Mouse (Mus musculus) gastrocnemius, postnatal 36 days (tissue): Measurements from ENCODE around the gene Cyp24a1. TPM values are rescaled to one million over a fixed set of nuclear protein-coding genes. Genes with fewer than 3 reads are reported as not detected.

Source experiments
- DNase-seq, 2 experiments: peaks; one replicate each; pipeline ENCODE4 v3.0.0; 2022
- intact Hi-C: fragments of 180-260 bp; cut with DNase I; formaldehyde crosslinking; loops from one replicate; pipeline ENCODE4 v1.15.1; 2025
- total RNA-seq, 2 experiments: library from RNA; stranded (reverse); gene quantifications; 2 replicates each; pipeline ENCODE4 v1.2.3; 2021

Gene Cyp24a1
- total RNA-seq, 2 experiments from 2014 or later = not detected

DNA sequence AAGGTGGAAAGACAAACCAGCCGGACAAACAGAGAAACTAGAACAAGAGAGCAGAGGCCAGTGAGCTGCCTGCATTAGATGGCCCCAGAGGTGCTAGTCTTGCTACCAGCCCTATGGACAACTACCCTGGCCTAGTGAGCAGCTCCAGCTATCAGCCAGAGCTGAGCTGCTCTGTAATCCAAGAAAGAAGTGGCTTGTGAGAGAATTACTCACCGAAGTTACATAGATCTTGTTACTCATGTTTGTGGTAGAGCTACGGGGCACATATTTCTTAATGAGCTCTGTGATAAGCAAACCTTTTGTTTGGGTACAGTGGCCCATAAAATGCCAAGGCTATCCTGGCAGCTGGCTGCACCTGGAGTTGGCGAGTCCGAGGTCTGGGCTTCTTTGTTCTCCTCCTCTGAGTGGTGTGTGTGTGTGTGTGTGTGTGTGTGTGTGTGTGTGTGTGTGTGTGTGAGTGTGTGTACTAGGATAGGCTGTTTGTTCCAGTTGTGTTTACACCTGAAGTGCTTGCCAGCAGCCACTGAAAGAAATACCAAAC lies 50.0 kb downstream of the Cyp24a1 start:
- intact Hi-C loops = loop anchor here (10.0 kb wide), 1 partner anchor 428 kb away; no protein-coding TSS in a partner anchor
- no peak for DNase-seq

DNA sequence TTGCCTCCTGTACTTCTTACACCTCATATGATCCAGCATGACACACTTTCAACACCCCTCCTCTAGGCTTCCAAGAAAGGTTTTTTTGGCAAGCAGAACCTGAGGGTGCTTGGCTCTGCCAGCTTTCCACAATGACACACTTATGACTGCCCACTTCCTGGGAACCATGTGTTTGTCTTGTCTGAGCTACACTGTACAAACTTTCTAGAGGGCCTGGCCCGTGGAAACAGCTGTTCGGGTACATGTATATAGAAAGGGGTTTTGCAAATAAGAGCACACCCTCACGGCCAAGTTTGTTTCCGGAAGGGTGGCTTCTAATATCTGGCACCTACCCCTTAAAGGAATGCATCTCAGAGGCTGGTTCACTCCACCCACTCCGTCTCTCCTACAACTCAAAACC lies 51.1 kb downstream of the Cyp24a1 start:
- DNase-seq = no peak
- intact Hi-C loops = loop anchor here (10.0 kb wide), 1 partner anchor 429 kb away; no protein-coding TSS in a partner anchor

- no peak for DNase-seq
- intact Hi-C loops = loop anchor here (10.0 kb wide), 1 partner anchor 432 kb away; no protein-coding TSS in a partner anchor
Observed at GRCm38 (mm10) chr2:170442535-170442934, 54.4 kb downstream of the Cyp24a1 start.

DNA sequence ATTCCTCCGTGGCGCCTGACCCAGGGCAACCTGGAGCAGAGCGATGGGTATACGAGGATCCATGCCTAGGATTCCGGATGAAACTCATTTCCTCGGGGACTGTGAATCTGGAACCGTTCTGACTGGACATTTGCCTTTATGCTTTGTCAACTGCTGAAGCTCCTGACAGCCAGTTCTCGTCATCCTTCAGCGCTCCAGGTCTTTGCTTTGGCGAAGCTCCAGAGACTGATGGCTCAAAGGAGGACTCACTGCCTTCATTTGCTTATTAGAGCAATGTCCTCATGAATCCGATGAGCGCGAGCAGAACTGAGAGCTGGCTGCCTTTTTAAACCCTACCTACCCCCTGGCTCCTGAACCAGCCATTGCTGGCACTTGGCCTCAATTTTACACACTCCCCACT lies 58.2 kb downstream of the Cyp24a1 start:
- intact Hi-C loops = no loop called here

GRCm38 (mm10) chr2:170436204-170436603 lies 60.7 kb downstream of the Cyp24a1 start:
- intact Hi-C loops = no loop called here
- DNase-seq = no peak

More for the DNA sequence above, 58.2 kb downstream of the Cyp24a1 start:
- DNase-seq = no peak

Other genes with a start within 250 kb of the Cyp24a1 start
- 1 to 10 TPM in 1 of 2 experiments, under 1 TPM in 1; 0.89 to 2.1 TPM for gene Bcas1, start 69.3 kb downstream of the Cyp24a1 start, total RNA-seq
- 10 to 100 TPM; 12.1 to 12.6 TPM for gene Pfdn4, start 717 bp downstream of the Cyp24a1 start, total RNA-seq
- gene 4930470P17Rik, start 104.9 kb upstream of the Cyp24a1 start, total RNA-seq = not detected
- 1 to 10 TPM; 3.8 to 5.6 TPM for gene Dok5, start 234.7 kb upstream of the Cyp24a1 start, total RNA-seq